Mouse (Mus musculus): ENCODE measurements around the gene Nol4l. TPM values are rescaled to one million over a fixed set of nuclear protein-coding genes. Genes with fewer than 3 reads are reported as not detected.

Nol4l gene
- polyA plus RNA-seq, 1 experiment = 47.5 TPM

- Histone ChIP-seq H3K4me1 (ENCODE audit: control insufficient read depth, insufficient read depth, insufficient read length, low read length) (peaks cover 38% of the 10 kb centered on the region), H3K27me3 (ENCODE audit: control insufficient read depth, insufficient read depth, low read length) (no peaks in the 10 kb centered on the region), H3K36me3 (ENCODE audit: control insufficient read depth, insufficient read depth, low read length) (peaks cover 19% of the 10 kb centered on the region), H3K4me3 (ENCODE audit: low read depth, low read length) (no peak overlapping the region), H3K27ac (ENCODE audit: insufficient read depth, low read depth, low read length) (0 out of 2 replicates have a peak overlapping the region, but pooled peaks have one; percentile 9)
- 35% methylated on average over 2 of the region's 2 CpGs for WGBS
- no peak for TF ChIP-seq CTCF (IDR thresholded peaks at IDR 0.05; ENCODE audit: extremely low read depth, insufficient read length, insufficient replicate concordance, low read depth, low read length)
- no peak for TF ChIP-seq POLR2A (IDR thresholded peaks at IDR 0.05; ENCODE audit: low read depth, low read length)
These were observed 102.8 kb downstream of the Nol4l start for GRCm38 (mm10) chr2:153426931-153427330.

DNA sequence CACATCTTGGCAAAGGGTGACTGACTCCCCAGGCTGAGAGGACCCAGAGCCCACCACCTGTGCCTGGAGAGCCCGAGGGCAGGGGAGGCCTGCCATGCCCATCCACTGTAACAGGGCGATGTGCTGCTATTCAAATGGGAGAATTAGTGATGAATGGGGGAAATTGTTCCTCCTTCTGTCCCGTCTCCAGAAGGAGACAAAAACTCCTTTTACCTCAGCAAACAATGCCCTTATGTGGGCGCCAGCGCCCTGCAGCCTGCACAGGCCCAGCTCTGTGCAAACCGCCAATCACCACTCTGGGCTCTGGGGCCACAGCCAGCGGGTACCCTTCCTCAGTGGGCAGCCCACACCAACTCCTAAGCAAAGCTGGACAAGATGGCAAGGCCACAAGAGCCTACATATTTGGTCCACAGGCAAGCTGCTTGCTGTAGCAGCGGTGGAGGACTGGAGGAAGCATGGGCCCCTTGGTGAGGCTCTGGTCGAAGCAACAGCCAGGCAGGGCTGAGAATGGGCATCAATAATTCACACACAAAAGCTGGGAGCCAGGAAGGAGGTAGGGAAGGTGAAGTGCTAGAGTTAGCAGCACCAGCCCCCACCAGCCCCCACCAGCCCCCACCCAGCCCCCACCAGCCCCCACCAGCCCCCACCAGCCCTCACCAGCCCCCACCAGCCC lies 103.6 kb downstream of the Nol4l start:
- H3K27ac ChIP-seq (ENCODE audit: insufficient read depth, low read depth, low read length) = peak overlapping the region; percentile 96

DNA sequence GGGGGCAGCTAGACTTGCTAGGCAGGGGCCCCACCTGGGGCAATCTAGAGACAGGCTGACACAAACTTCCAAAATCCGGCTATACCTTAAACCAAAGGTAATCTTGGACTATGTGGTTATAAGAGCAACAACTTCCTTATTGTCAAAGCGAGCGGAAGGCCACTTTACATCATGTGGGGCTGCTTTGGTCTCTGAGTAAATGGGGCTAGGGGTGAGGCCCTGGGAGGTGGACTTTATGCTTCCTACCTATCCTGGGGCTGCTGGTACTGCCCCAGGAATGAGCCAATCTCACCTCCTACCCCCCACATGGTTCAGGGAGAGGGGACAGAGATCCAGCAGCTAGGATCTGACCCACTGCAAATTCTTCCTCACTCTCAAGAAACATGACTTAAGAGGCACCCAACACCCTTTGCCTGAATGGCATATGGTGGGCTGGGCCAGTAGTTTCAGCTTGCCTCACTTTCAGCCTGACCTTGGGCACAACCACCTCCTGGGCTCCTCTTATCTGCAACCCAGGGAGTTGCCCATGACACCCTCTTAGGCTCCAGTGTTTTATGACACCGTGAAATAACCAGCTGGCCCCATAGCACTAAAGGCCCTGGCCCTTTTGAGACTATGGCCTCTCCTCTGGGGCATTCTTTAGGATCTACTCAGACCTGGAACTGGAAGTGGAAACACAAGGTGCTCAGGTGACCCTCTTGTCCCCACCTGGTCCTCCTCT lies 104.5 kb downstream of the Nol4l start:
- no peaks in the 10 kb centered on the region for H3K27me3 ChIP-seq (ENCODE audit: control insufficient read depth, insufficient read depth, low read length)
- H3K4me3 ChIP-seq (ENCODE audit: low read depth, low read length) = no peak overlapping the region
- peak overlapping the region; percentile 96 for H3K27ac ChIP-seq (ENCODE audit: insufficient read depth, low read depth, low read length)

More for the DNA sequence above, 103.6 kb downstream of the Nol4l start:
- H3K4me1 ChIP-seq (ENCODE audit: control insufficient read depth, insufficient read depth, insufficient read length, low read length) = peaks cover 38% of the 10 kb centered on the region
- peaks cover 13% of the 10 kb centered on the region for H3K36me3 ChIP-seq (ENCODE audit: control insufficient read depth, insufficient read depth, low read length)
- no peak overlapping the region for H3K4me3 ChIP-seq (ENCODE audit: low read depth, low read length)
- WGBS = 64% methylated on average over 9 of the region's 9 CpGs
- TF ChIP-seq CTCF (IDR thresholded peaks at IDR 0.05; ENCODE audit: extremely low read depth, insufficient read length, insufficient replicate concordance, low read depth, low read length) (no peak), POLR2A (IDR thresholded peaks at IDR 0.05; ENCODE audit: low read depth, low read length) (no peak)
- no peaks in the 10 kb centered on the region for H3K27me3 ChIP-seq (ENCODE audit: control insufficient read depth, insufficient read depth, low read length)

GRCm38 (mm10) chr2:153424557-153424956 lies 105.2 kb downstream of the Nol4l start:
- Histone ChIP-seq H3K36me3 (ENCODE audit: control insufficient read depth, insufficient read depth, low read length) (peaks cover 13% of the 10 kb centered on the region; the same call in 1 of the 2 replicates), H3K4me3 (ENCODE audit: low read depth, low read length) (peak overlapping the region; percentile 47), H3K27ac (ENCODE audit: insufficient read depth, low read depth, low read length) (peak overlapping the region; percentile 96), H3K27me3 (ENCODE audit: control insufficient read depth, insufficient read depth, low read length) (no peaks in the 10 kb centered on the region), H3K4me1 (ENCODE audit: control insufficient read depth, insufficient read depth, insufficient read length, low read length) (peaks cover 38% of the 10 kb centered on the region)
- no peak for TF ChIP-seq CTCF (IDR thresholded peaks at IDR 0.05; ENCODE audit: extremely low read depth, insufficient read length, insufficient replicate concordance, low read depth, low read length)
- no peak for TF ChIP-seq POLR2A (IDR thresholded peaks at IDR 0.05; ENCODE audit: low read depth, low read length)
- 18% methylated on average over 8 of the region's 8 CpGs for WGBS

More for the DNA sequence above, 104.5 kb downstream of the Nol4l start:
- WGBS = 26% methylated on average over 4 of the region's 4 CpGs
- peaks cover 38% of the 10 kb centered on the region for H3K4me1 ChIP-seq (ENCODE audit: control insufficient read depth, insufficient read depth, insufficient read length, low read length)
- peaks cover 7% of the 10 kb centered on the region for H3K36me3 ChIP-seq (ENCODE audit: control insufficient read depth, insufficient read depth, low read length)
- TF ChIP-seq POLR2A (IDR thresholded peaks at IDR 0.05; ENCODE audit: low read depth, low read length) (no peak), CTCF (IDR thresholded peaks at IDR 0.05; ENCODE audit: extremely low read depth, insufficient read length, insufficient replicate concordance, low read depth, low read length) (no peak)

DNA sequence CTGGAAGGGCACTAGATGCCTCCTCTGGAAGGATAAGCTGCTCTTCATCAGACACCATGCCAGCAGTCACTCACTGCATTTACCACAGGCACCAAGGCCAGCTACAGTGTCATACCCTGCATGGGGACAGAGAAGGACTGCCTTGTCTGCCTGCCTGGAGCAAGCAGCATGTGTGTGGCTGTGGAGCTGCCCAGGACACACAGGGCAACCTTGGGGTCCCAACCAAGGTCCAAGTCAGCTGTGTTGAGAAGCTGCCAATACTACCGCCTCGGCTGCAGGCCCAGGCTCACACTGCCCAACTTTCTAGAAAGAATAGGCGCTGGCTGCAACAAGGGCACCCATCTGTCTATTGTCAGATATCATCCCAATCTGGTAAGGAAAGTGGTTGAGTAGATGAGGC lies 106.7 kb downstream of the Nol4l start:
- Histone ChIP-seq H3K4me1 (ENCODE audit: control insufficient read depth, insufficient read depth, insufficient read length, low read length) (peaks cover 29% of the 10 kb centered on the region), H3K27ac (ENCODE audit: insufficient read depth, low read depth, low read length) (no peak overlapping the region)
- WGBS = 93% methylated on average over 3 of the region's 3 CpGs

DNA sequence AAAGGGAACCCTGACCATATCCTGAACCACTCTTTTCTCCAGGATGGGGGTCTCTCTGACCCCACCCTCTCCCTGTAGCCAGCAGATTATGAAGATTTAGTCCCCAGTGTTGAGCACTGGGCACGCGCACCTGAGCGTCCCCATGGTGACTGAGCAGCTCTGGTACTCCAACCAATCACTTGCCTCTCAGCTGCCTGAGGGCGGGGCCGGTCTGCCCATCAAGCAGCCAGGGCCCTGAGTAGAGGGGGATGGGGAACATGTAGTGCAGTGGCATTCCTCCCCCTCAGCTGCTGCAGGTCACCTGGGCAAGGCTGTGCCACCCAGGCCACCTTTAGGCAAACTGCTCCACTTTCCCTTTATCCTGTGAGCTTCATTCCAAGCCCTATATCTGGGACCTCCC lies 107.7 kb downstream of the Nol4l start:
- Histone ChIP-seq H3K4me3 (ENCODE audit: low read depth, low read length) (no peak overlapping the region), H3K27ac (ENCODE audit: insufficient read depth, low read depth, low read length) (no peak overlapping the region), H3K4me1 (ENCODE audit: control insufficient read depth, insufficient read depth, insufficient read length, low read length) (peaks cover 29% of the 10 kb centered on the region), H3K27me3 (ENCODE audit: control insufficient read depth, insufficient read depth, low read length) (no peaks in the 10 kb centered on the region), H3K36me3 (ENCODE audit: control insufficient read depth, insufficient read depth, low read length) (peaks cover 29% of the 10 kb centered on the region)
- TF ChIP-seq POLR2A (IDR thresholded peaks at IDR 0.05; ENCODE audit: low read depth, low read length) = no peak
- TF ChIP-seq CTCF (IDR thresholded peaks at IDR 0.05; ENCODE audit: extremely low read depth, insufficient read length, insufficient replicate concordance, low read depth, low read length) = no peak
- 88% methylated on average over 5 of the region's 5 CpGs for WGBS

More for the DNA sequence above, 106.7 kb downstream of the Nol4l start:
- no peak for TF ChIP-seq CTCF (IDR thresholded peaks at IDR 0.05; ENCODE audit: extremely low read depth, insufficient read length, insufficient replicate concordance, low read depth, low read length)
- TF ChIP-seq POLR2A (IDR thresholded peaks at IDR 0.05; ENCODE audit: low read depth, low read length) = no peak
- Histone ChIP-seq H3K4me3 (ENCODE audit: low read depth, low read length) (no peak overlapping the region), H3K36me3 (ENCODE audit: control insufficient read depth, insufficient read depth, low read length) (peaks cover 18% of the 10 kb centered on the region), H3K27me3 (ENCODE audit: control insufficient read depth, insufficient read depth, low read length) (no peaks in the 10 kb centered on the region)

- Histone ChIP-seq H3K36me3 (ENCODE audit: control insufficient read depth, insufficient read depth, low read length) (peaks cover 35% of the 10 kb centered on the region), H3K27ac (ENCODE audit: insufficient read depth, low read depth, low read length) (no peak overlapping the region), H3K4me1 (ENCODE audit: control insufficient read depth, insufficient read depth, insufficient read length, low read length) (peaks cover 27% of the 10 kb centered on the region), H3K4me3 (ENCODE audit: low read depth, low read length) (no peak overlapping the region), H3K27me3 (ENCODE audit: control insufficient read depth, insufficient read depth, low read length) (no peaks in the 10 kb centered on the region)
- TF ChIP-seq CTCF (IDR thresholded peaks at IDR 0.05; ENCODE audit: extremely low read depth, insufficient read length, insufficient replicate concordance, low read depth, low read length) (peak; percentile 38; the same call in 1 of the 2 replicates), POLR2A (IDR thresholded peaks at IDR 0.05; ENCODE audit: low read depth, low read length) (no peak)
These were observed 108.5 kb downstream of the Nol4l start for GRCm38 (mm10) chr2:153421233-153421632.

Measured in small intestine, adult 2 months (tissue).